Mouse (Mus musculus) embryonic stem cell, embryonic (primary cell): ENCODE results near the gene Mogat2.

Experiments
- CTCF ChIA-PET, 4 experiments: fragments of 300-600 bp in 2 of 4; fragments of 350-600 bp in 2 of 4; sonication (Branson Sonifier 250); formaldehyde crosslinking; loops; one replicate each; lab custom pipeline; 2022; ENCODE audit warnings: inconsistent platforms in 2 of 4; lab: Charles Lee
- POLR2A ChIA-PET, 4 experiments: fragments of 300-600 bp in 2 of 4; fragments of 350-600 bp in 2 of 4; sonication (Branson Sonifier 250); formaldehyde crosslinking; loops; one replicate each; lab custom pipeline; 2022; ENCODE audit warnings: antibody characterized with exemption in 4 of 4, inconsistent platforms in 1 of 4; lab: Charles Lee

The Mogat2 gene

GRCm38 (mm10) chr7:99249582-99249911 lies 11.1 kb upstream of the Mogat2 start:
- POLR2A ChIA-PET: interaction anchor here in 3 of 4 experiments (0.7 to 3.4 kb wide), 26 partner anchors 11 to 287 kb away, joined by 3 to 34 read pairs (median 4); partner anchors contain the start of genes Mogat2 (in 2 of the 3), Gdpd5 (in 1 of the 3), Map6 (in 1 of the 3) and Uvrag (in 1 of the 3)

DNA sequence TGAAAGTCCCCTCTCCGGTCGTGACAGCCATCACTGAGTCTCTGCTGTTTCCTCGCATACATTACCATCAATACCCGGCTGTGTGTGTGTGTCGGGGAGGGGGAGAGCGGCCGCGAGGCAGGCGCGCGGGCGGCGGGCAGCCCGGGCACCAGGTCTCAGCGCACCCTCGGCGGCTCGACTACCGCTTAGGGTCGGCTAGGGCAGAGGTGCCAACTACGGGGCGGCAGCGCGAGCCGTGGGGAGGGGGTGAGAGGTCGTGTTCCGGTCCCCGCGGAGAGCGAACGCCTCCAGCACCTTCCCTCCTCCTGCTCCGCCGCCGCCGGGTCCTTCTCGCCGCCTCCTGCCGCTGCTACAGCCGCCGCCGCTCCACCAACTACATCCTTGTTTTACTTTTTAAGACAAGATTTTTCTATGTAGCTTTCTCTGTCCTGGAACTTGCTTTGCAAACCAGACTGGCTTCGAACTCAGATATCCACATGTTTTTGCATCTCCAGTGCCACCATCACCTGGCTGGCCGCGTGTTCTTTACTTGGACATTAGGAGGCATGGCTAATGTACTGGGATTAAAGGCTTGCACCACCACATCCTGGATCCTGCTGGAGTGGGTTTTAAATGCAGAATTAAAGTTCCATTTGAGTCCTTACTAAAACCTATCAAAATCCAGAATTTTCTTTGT lies 10.6 kb upstream of the Mogat2 start:
- POLR2A ChIA-PET: interaction anchor here in 3 of 4 experiments (0.7 to 3.4 kb wide), 20 partner anchors 11 to 287 kb away, joined by 3 to 34 read pairs (median 4); partner anchors contain the start of genes Mogat2 (in 2 of the 3) and Uvrag (in 1 of the 3)
- CTCF ChIA-PET: interaction anchor here (0.5 to 2.8 kb wide), 49 partner anchors 8 to 1435 kb away, joined by 3 to 39 read pairs (median 5); partner anchors contain the start of genes Map6 (in 2 of the 4), Mogat2 (in 2 of the 4), Dgat2 (in 1 of the 4) and Gdpd5 (in 1 of the 4)

More at GRCm38 (mm10) chr7:99249582-99249911, 11.1 kb upstream of the Mogat2 start:
- CTCF ChIA-PET: interaction anchor here (0.5 to 2.8 kb wide), 69 partner anchors 9 to 1435 kb away, joined by 3 to 39 read pairs (median 4); partner anchors contain the start of genes Mogat2 (in 3 of the 4), Dgat2 (in 2 of the 4), Map6 (in 2 of the 4) and Uvrag (in 2 of the 4)

DNA sequence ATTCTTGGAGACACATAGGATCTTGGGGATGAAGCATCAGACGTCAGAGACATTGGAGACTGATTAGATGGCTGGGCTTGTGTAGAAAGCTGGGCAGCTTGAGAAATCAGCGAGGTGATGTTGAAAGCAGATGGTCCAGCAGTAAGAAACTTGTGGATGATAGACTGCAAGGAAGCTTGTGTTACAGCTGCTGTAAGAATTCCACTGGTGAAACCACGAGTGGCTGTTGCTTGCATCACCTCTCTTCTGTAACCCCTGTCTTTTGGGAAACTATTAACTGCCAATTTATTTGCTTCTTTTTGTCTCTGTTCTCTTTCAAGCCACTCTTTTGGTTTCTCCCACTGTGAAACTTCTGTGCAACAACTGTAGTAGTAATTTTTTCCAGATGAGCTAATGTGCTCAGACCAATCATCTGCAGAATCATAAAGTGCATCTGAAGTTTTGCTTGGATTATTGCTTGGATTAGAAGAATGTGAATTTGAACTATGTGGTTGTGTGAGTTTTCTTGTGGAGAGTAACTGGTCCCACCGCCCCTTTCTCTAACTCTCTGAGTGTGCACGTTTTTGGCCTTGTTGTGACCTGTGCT lies 9.8 kb upstream of the Mogat2 start:
- CTCF ChIA-PET: no interaction called here
- POLR2A ChIA-PET: interaction anchor here in 1 of 4 experiments (1.5 kb wide), 1 partner anchor 13 kb away, joined by 4 read pairs; no protein-coding TSS in a partner anchor

DNA sequence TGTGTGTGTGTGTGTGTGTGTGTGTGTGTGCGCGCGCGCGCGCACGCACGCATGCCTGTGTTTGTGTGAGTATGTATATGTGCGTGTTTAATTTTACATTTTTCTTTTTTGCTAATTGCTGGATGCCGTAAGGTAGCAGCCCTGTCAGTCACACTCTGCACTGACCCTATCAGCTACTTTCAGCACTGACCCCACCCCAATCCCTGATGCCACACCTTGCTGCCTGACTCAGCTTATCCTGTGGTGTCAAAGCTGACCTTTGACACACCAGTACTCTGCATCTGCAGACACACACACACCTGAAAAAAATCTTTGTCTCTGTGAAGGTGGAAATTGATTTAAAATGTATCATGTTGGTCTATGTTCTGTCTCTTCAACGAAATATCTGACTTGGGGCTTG lies 3.7 kb upstream of the Mogat2 start:
- POLR2A ChIA-PET: interaction anchor here in 1 of 4 experiments (0.6 to 0.7 kb wide), 2 partner anchors 53 to 110 kb away, joined by 3 read pairs; no protein-coding TSS in a partner anchor
- CTCF ChIA-PET: interaction anchor here in 2 of 4 experiments (0.5 to 0.9 kb wide), 3 partner anchors 13 to 752 kb away, joined by 3 to 18 read pairs (median 6); no protein-coding TSS in a partner anchor

GRCm38 (mm10) chr7:99236888-99237660 lies 1.3 kb downstream of the Mogat2 start:
- ChIA-PET CTCF (interaction anchor here in 3 of 4 experiments (1.0 to 1.8 kb wide), 3 partner anchors 8 to 13 kb away, joined by 3 to 12 read pairs (median 8); no protein-coding TSS in a partner anchor), POLR2A (interaction anchor here in 2 of 4 experiments (1.0 to 1.8 kb wide), 2 partner anchors 13 to 241 kb away, joined by 4 read pairs; no protein-coding TSS in a partner anchor)

DNA sequence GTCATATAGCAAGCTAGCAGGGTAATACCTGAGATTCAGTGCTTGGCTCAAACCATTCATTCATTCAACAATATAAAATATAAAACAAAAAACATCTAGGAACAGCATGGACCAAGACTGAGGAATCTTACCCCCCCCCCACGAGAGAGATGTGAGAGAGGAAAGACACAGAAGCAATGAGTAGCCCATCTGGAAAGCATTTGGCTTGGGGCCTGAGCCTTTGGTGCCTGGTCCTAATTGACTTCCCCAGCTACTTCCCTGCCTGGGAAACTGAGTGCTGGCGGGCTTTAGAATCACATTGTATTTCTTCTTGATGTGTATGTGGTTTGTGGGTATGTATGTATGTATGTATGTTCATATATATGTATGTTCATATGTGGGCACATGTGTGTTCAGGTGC lies 2.8 kb downstream of the Mogat2 start:
- ChIA-PET CTCF (interaction anchor here in 2 of 4 experiments (0.7 to 1.0 kb wide), 2 partner anchors 20 to 26 kb away, joined by 3 to 5 read pairs; no protein-coding TSS in a partner anchor), POLR2A (interaction anchor here in 3 of 4 experiments (0.6 to 2.4 kb wide), 7 partner anchors 12 to 1367 kb away, joined by 3 to 11 read pairs (median 3); no protein-coding TSS in a partner anchor)

- ChIA-PET CTCF (interaction anchor here in 2 of 4 experiments (0.6 to 1.0 kb wide), 4 partner anchors 15 to 41 kb away, joined by 3 to 12 read pairs (median 4); no protein-coding TSS in a partner anchor), POLR2A (interaction anchor here in 3 of 4 experiments (0.6 to 2.4 kb wide), 8 partner anchors 10 to 1368 kb away, joined by 3 to 11 read pairs (median 3); no protein-coding TSS in a partner anchor)
These were observed 3.5 kb downstream of the Mogat2 start for GRCm38 (mm10) chr7:99234916-99235315.

- CTCF ChIA-PET: interaction anchor here (0.6 to 1.9 kb wide), 8 partner anchors 8 to 447 kb away, joined by 3 to 12 read pairs (median 4); no protein-coding TSS in a partner anchor
- POLR2A ChIA-PET: no interaction called here
These were observed 5.8 kb downstream of the Mogat2 start for GRCm38 (mm10) chr7:99232571-99232970.

GRCm38 (mm10) chr7:99230061-99230747 lies 8.2 kb downstream of the Mogat2 start:
- POLR2A ChIA-PET: interaction anchor here in 3 of 4 experiments (0.9 to 1.4 kb wide), 6 partner anchors 13 to 78 kb away, joined by 3 to 7 read pairs (median 3); partner anchors contain the start of gene Dgat2 (in 1 of the 3)

DNA sequence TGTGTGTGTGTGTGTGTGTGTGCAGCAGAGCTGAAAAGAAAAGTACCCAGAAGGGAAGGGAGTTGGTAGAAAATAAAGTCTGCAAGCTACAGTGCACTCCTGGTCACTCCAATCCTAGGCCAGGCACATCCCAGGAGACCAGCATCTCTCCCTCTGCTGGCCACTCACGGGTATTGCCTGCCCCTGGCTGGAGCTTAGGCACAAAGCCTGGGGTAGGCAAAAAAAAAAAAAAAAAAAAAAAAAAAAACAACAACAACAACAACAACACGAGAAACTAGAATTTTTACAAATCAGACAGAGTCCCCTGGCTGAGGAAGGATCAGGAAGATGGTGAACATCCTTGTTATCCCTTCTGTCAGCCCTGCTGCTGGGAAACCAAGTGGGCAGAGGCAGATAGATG lies 9.0 kb downstream of the Mogat2 start:
- ChIA-PET CTCF (interaction anchor here (0.5 to 4.6 kb wide), 79 partner anchors 9 to 1854 kb away, joined by 3 to 39 read pairs (median 4); partner anchors contain the start of genes Mogat2 (in 3 of the 4), Uvrag (in 2 of the 4), Emsy (in 1 of the 4) and Map6 (in 1 of the 4)), POLR2A (interaction anchor here in 3 of 4 experiments (0.5 to 1.4 kb wide), 12 partner anchors 12 to 378 kb away, joined by 3 to 7 read pairs (median 3); partner anchors contain the start of gene Dgat2 (in 1 of the 3))

More at GRCm38 (mm10) chr7:99230061-99230747, 8.2 kb downstream of the Mogat2 start:
- CTCF ChIA-PET: interaction anchor here (0.5 to 4.6 kb wide), 43 partner anchors 8 to 1854 kb away, joined by 3 to 39 read pairs (median 4); partner anchors contain the start of genes Mogat2 (in 3 of the 4), Map6 (in 1 of the 4), Serpinh1 (in 1 of the 4) and Uvrag (in 1 of the 4)

- ChIA-PET POLR2A (interaction anchor here in 3 of 4 experiments (0.5 to 1.3 kb wide), 9 partner anchors 21 to 379 kb away, joined by 3 to 7 read pairs (median 3); partner anchors contain the start of gene Dgat2 (in 1 of the 3)), CTCF (interaction anchor here (0.5 to 4.6 kb wide), 58 partner anchors 9 to 1429 kb away, joined by 3 to 39 read pairs (median 4); partner anchors contain the start of genes Mogat2 (in 3 of the 4), Uvrag (in 2 of the 4), Emsy (in 1 of the 4) and Myo7a (in 1 of the 4))
These were observed 9.6 kb downstream of the Mogat2 start for GRCm38 (mm10) chr7:99228825-99229224.

GRCm38 (mm10) chr7:99227267-99227666 lies 11.2 kb downstream of the Mogat2 start:
- ChIA-PET CTCF (interaction anchor here in 2 of 4 experiments (1.2 to 4.6 kb wide), 4 partner anchors 22 to 76 kb away, joined by 3 to 39 read pairs (median 5); no protein-coding TSS in a partner anchor), POLR2A (interaction anchor here in 1 of 4 experiments (0.8 to 1.1 kb wide), 2 partner anchors 10 to 11 kb away, joined by 3 read pairs; partner anchors contain the start of gene Mogat2)

GRCm38 (mm10) chr7:99226662-99227061 lies 11.8 kb downstream of the Mogat2 start:
- POLR2A ChIA-PET: interaction anchor here in 1 of 4 experiments (1.1 kb wide), 1 partner anchor 11 kb away, joined by 3 read pairs; the partner anchor contains the start of gene Mogat2
- CTCF ChIA-PET: interaction anchor here in 2 of 4 experiments (0.6 to 4.6 kb wide), 5 partner anchors 23 to 443 kb away, joined by 3 to 39 read pairs (median 3); no protein-coding TSS in a partner anchor

DNA sequence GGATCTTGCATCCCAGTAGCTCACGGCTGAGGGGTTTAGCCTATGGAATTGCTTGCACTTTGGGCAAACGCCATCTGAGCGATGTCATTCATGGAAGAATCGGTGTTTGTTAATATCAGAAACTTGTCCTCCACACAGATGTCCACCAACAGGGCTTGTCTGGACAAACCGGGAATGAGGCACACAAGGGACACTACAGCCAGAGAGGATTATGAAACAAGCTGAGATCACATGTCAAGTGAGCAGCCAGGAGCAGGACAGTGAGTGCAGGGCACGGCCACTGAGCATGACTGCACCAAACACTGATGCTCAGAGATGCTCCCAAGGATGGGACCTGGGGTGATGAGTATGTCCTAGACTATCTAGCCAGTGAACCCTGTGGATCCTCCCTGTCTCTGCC lies 13.0 kb downstream of the Mogat2 start:
- CTCF ChIA-PET: interaction anchor here in 2 of 4 experiments (1.6 to 2.4 kb wide), 3 partner anchors 10 to 140 kb away, joined by 6 to 9 read pairs (median 6); partner anchors contain the start of gene Mogat2 (in 1 of the 2)

GRCm38 (mm10) chr7:99224648-99225190 lies 13.7 kb downstream of the Mogat2 start:
- ChIA-PET CTCF (interaction anchor here (0.5 to 2.4 kb wide), 12 partner anchors 8 to 479 kb away, joined by 3 to 10 read pairs (median 4); partner anchors contain the start of gene Mogat2 (in 1 of the 4)), POLR2A (interaction anchor here in 1 of 4 experiments (1.1 to 1.2 kb wide), 2 partner anchors 10 to 26 kb away, joined by 3 read pairs; no protein-coding TSS in a partner anchor)

More for the DNA sequence above, 13.0 kb downstream of the Mogat2 start:
- POLR2A ChIA-PET: no interaction called here
